Mouse (Mus musculus) liver, embryonic 15.5 days (tissue): ENCODE data around the gene Slc44a4. TPM values are rescaled to one million over a fixed set of nuclear protein-coding genes. Genes with fewer than 3 reads are reported as not detected.

Experiments
- ATAC-seq: fragments of 200-750 bp; cut with Nextera tagmentation; 2 replicates; pipeline ENCODE4 v1.8.0; 2017; ENCODE audit warnings: moderate number of reproducible peaks, mild to moderate bottlenecking, moderate library complexity; ENCODE audit not compliant: insufficient read depth
- H3K27ac ChIP-seq: fragments of 300-500 bp; sonication (generic); replicated peaks from 2 replicates; pipeline ENCODE4 v1.5.1; 2015; ENCODE audit warnings: mild to moderate bottlenecking, inconsistent platforms
- H3K27me3 ChIP-seq: fragments of 300-500 bp; sonication (generic); 2 replicates; pipeline ENCODE4 v1.6.1; 2015; ENCODE audit warnings: mild to moderate bottlenecking, inconsistent platforms
- H3K36me3 ChIP-seq: fragments of 300-500 bp; sonication (generic); replicated peaks from 2 replicates; pipeline ENCODE4 v1.6.1; 2015; ENCODE audit warnings: moderate library complexity, mild to moderate bottlenecking, inconsistent platforms
- H3K4me1 ChIP-seq: fragments of 300-500 bp; sonication (generic); replicated peaks from 2 replicates; pipeline ENCODE4 v1.6.1; 2015; ENCODE audit warnings: inconsistent platforms
- H3K4me2 ChIP-seq: fragments of 300-500 bp; sonication (generic); 2 replicates; pipeline ENCODE4 v1.6.1; 2015; ENCODE audit warnings: moderate library complexity, mild to moderate bottlenecking, inconsistent platforms
- H3K4me3 ChIP-seq: fragments of 300-500 bp; sonication (generic); replicated peaks from 2 replicates; pipeline ENCODE4 v1.5.1; 2015; ENCODE audit warnings: mild to moderate bottlenecking, inconsistent platforms
- H3K9ac ChIP-seq: fragments of 300-500 bp; sonication (generic); 2 replicates; pipeline ENCODE4 v1.6.1; 2015; ENCODE audit warnings: moderate library complexity, mild to moderate bottlenecking, inconsistent platforms
- H3K9me3 ChIP-seq: fragments of 300-500 bp; sonication (generic); replicated peaks from 2 replicates; pipeline ENCODE4 v1.6.1; 2016; ENCODE audit warnings: inconsistent platforms
- WGBS: fragments of 180-500 bp; shearing (Covaris S2); methylation state at CpG from one replicate; pipeline ENCODE4 v1.1.7; 2015; ENCODE audit warnings: mixed read lengths; ENCODE audit not compliant: insufficient replicate concordance; 5-methylcytosine and 5-hydroxymethylcytosine counted together
- polyA plus RNA-seq: library from polyadenylated mRNA; unstranded; fragments of >200 nt; fragmentation: Nextera tagmentation; extraction: Ambion mirVana; gene quantifications from 2 replicates; pipeline ENCODE4 v1.2.1, GENCODE M21; 2015

The Slc44a4 gene
- polyA plus RNA-seq, 1 experiment from 2014 or later: 3.1 TPM

DNA sequence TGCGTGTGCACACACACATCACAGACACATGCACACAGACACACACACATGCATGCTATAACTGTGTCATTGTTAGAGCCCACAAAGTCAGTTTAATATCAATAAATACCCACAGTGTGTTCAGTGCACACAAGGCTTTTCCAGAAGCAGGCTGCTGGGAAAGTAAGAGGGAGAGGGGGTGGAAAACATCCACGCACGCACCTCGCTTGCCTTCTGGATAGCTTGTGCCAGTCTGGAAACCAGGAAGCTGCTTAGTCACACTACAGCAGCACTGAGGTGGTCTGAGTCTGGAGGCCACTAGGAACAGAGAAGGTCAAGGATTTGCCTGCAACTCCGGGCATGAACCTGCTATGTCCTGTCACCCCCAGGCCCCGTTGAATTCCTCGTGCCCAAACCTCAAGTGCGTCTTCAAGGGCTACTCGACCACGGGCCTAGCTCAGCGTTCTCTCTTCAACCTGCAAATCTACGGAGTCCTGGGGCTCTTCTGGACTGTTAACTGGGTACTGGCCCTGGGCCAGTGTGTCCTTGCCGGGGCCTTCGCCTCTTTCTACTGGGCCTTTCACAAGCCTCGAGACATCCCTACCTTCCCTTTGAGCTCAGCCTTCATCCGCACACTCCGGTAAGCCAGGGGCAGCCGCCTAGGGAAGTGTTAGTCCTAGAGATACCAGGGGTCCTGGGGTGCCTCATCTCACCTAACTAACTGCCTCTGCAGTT, 13.2 kb downstream of the Slc44a4 start:
- 70% methylated on average over 18 of the region's 18 CpGs for WGBS
- Histone ChIP-seq H3K4me2 (no peak overlapping the region), H3K4me1 (peaks cover 33% of the 10 kb centered on the region), H3K4me3 (no peak overlapping the region), H3K9me3 (no peaks in the 10 kb centered on the region), H3K27me3 (no peaks in the 10 kb centered on the region), H3K9ac (no peak overlapping the region), H3K27ac (no peak overlapping the region), H3K36me3 (no peaks in the 10 kb centered on the region)
- ATAC-seq: no peak

DNA sequence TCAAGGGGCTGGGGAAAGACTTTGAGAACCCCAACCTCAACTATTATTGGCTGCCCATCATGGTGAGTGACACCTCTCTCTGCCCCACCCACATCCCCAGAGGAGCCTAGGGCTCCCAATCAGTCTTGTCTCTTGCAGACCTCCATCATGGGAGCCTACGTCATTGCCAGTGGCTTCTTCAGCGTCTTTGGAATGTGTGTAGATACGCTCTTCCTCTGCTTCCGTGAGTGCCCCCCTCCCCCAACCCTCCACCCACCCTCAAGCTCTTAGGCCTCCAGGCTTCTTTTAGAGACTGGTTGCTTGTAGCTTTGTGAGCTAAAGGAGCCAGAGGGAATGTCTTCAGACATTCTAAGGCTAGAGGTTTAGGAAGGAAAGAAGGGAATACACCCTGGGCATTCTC, 14.6 kb downstream of the Slc44a4 start:
- 63% methylated on average over 4 of the region's 4 CpGs for WGBS
- H3K4me3 ChIP-seq: no peak overlapping the region
- no peaks in the 10 kb centered on the region for H3K27me3 ChIP-seq
- 0 out of 2 replicates have a peak, but pooled peaks cover 4% of the 10 kb centered on the region for H3K36me3 ChIP-seq
- no peaks in the 10 kb centered on the region for H3K9me3 ChIP-seq
- no peak overlapping the region for H3K4me2 ChIP-seq
- H3K27ac ChIP-seq: no peak overlapping the region
- H3K9ac ChIP-seq: no peak overlapping the region
- H3K4me1 ChIP-seq: peaks cover 31% of the 10 kb centered on the region
- ATAC-seq: no peak

DNA sequence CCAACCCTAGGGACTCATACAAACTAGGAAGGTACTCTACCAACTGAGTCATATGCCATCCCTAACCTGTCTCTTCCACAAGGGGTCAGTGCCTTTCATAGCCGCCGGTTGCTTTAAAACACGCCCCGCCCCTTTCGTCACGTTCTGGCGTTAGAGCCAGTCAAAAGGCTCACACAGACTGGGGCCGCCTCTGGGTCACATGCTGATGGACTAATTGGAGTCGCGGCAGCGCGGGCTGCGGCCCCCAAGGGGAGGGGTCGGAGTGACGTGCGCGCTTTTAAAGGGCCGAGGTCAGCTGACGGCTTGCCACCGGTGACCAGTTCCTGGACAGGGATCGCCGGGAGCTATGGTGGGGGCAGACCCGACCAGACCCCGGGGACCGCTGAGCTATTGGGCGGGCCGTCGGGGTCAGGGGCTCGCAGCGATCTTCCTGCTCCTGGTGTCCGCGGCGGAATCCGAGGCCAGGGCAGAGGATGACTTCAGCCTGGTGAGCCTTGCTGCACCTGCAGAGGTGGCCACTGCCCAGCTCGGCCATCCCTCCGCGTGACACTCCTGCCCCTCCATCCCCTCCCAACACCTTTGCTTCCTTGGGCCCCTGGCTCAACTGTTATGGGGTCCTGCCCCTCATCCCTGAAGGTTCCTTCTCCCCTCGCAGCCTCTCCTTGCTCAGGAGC, 16.9 kb downstream of the Slc44a4 start, which contains the start of gene Neu1:
TSS of gene Neu1 (plus strand) at position 193 of the 674 bp plus-strand sequence.
- Histone ChIP-seq H3K9ac (peak within 1 kb of the TSS; percentile 63), H3K4me2 (peak within 1 kb of the TSS; percentile 95), H3K9me3 (no peaks in the 10 kb centered on the region), H3K4me1 (peaks cover 37% of the 10 kb centered on the region), H3K27me3 (no peaks in the 10 kb centered on the region), H3K27ac (peak within 1 kb of the TSS; percentile 59), H3K4me3 (peak within 1 kb of the TSS; percentile 69), H3K36me3 (0 out of 2 replicates have a peak, but pooled peaks cover 4% of the 10 kb centered on the region)
- peak; percentile 92 for ATAC-seq
- under 1% methylated on average over 38 of the region's 38 CpGs for WGBS

DNA sequence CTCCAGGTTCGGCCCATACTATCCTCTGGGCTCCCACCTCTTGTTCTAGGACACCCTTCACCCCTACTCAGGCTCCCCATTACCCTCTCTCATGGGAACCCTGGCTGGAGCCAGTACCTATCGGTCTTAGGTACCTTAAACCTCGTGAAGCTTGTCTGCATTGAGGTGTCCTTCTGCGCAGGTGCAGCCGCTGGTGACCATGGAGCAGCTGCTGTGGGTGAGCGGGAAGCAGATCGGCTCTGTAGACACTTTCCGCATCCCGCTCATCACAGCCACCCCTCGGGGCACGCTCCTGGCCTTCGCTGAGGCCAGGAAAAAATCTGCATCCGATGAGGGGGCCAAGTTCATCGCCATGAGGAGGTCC, 17.5 kb downstream of the Slc44a4 start:
- Histone ChIP-seq H3K36me3 (0 out of 2 replicates have a peak, but pooled peaks cover 4% of the 10 kb centered on the region), H3K4me2 (peak overlapping the region; percentile 95), H3K27ac (peak overlapping the region; percentile 59), H3K9me3 (no peaks in the 10 kb centered on the region), H3K4me3 (peak overlapping the region; percentile 69), H3K27me3 (no peaks in the 10 kb centered on the region), H3K4me1 (peaks cover 37% of the 10 kb centered on the region), H3K9ac (peak overlapping the region; percentile 63)
- WGBS: 9% methylated on average over 14 of the region's 14 CpGs
- ATAC-seq: peak; percentile 15; the same call in 1 of the 2 replicates

DNA sequence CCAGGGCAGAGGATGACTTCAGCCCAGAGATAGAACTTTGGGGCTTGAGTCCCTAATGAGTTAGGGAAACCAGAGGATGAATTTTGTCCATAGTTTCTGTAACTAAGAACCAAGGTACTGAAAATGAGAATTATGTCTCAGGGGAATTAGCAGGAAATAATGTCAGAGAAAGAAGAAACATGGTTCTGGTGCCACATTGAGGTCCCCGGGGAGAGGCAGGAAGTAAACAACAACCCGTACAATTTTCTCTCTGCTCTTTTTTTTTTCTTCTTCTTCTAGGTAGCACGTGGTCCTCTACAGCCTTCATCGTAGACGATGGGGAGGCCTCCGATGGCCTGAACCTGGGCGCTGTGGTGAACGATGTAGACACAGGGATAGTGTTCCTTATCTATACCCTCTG, 18.0 kb downstream of the Slc44a4 start:
- 63% methylated on average over 8 of the region's 8 CpGs for WGBS
- 0 out of 2 replicates have a peak, but pooled peaks cover 4% of the 10 kb centered on the region for H3K36me3 ChIP-seq
- peak overlapping the region; percentile 69 for H3K4me3 ChIP-seq
- H3K27ac ChIP-seq: no peak overlapping the region
- peak overlapping the region; percentile 95 for H3K4me2 ChIP-seq
- peak overlapping the region; percentile 63; the same call in 1 of the 2 replicates for H3K9ac ChIP-seq
- no peaks in the 10 kb centered on the region for H3K9me3 ChIP-seq
- no peak for ATAC-seq
- peaks cover 37% of the 10 kb centered on the region for H3K4me1 ChIP-seq
- no peaks in the 10 kb centered on the region for H3K27me3 ChIP-seq

DNA sequence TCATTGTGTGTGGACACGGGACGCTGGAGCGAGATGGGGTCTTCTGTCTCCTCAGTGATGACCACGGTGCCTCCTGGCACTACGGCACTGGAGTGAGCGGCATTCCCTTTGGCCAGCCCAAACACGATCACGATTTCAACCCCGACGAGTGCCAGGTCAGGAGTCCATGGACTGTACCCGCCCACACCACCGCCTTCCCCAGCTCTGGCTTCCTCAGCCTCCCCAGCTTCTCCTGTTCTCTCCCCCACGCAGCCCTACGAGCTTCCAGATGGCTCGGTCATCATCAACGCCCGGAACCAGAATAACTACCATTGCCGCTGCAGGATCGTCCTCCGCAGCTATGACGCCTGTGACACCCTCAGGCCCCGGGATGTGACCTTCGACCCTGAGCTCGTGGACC, 19.8 kb downstream of the Slc44a4 start:
- 0 out of 2 replicates have a peak, but pooled peaks cover 4% of the 10 kb centered on the region for H3K36me3 ChIP-seq
- H3K27me3 ChIP-seq: no peaks in the 10 kb centered on the region
- WGBS: 70% methylated on average over 24 of the region's 24 CpGs
- H3K4me2 ChIP-seq: peak overlapping the region; percentile 47
- peak overlapping the region; percentile 58; the same call in 1 of the 2 replicates for H3K27ac ChIP-seq
- H3K9ac ChIP-seq: 0 out of 2 replicates have a peak overlapping the region, but pooled peaks have one; percentile 18
- H3K4me1 ChIP-seq: peaks cover 42% of the 10 kb centered on the region
- H3K9me3 ChIP-seq: no peaks in the 10 kb centered on the region
- H3K4me3 ChIP-seq: peak overlapping the region; percentile 11; the same call in 1 of the 2 replicates
- no peak for ATAC-seq

DNA sequence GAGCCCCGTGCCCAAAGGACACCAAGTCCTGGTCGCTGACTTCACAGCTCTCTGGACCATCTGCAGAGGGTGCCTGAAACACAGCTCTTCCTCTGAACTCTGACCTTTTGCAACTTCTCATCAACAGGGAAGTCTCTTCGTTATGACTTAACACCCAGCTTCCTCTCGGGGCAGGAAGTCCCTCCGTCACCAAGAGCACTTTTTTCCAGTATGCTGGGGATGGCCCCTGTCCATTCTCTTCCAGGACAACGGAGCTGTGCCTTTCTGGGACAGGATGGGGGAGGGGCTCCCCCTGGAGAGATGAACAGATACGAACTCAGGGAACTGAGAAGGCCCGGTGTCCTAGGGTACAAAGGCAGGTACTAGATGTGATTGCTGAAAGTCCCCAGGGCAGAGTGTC, 20.6 kb downstream of the Slc44a4 start:
- Histone ChIP-seq H3K27ac (0 out of 2 replicates have a peak overlapping the region, but pooled peaks have one; percentile 58), H3K4me1 (peaks cover 42% of the 10 kb centered on the region), H3K4me3 (no peak overlapping the region)

DNA sequence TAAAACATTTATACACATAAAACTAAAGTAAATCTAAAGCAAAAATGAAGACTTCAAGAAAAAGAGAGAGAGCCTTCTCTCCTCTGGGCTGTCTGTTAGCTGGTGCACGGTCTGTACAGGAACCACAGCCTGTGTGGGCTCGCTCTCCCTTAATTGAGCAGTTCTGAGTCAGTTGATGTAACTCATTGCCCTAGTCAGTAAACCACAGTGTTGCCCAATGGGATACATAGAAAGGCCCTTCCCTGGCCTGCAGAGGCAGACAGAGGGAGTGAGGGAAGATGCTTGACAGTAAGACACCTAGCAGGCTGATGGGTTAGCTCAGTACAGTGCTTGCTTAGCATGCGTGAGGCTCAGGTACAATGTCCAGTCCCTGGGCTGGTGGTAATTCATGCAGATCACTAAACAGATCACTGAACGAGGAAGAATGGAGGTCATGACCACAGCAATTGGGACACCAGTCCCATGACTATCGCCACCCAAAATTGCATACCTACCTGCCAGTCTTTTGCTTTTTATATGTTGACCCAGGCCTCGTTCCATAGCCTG, 23.8 kb downstream of the Slc44a4 start:
- ATAC-seq: no peak
- peaks cover 29% of the 10 kb centered on the region for H3K4me1 ChIP-seq
- no peak overlapping the region for H3K27ac ChIP-seq
- no peaks in the 10 kb centered on the region for H3K27me3 ChIP-seq
- 0 out of 2 replicates have a peak, but pooled peaks cover under 1% of the 10 kb centered on the region for H3K36me3 ChIP-seq
- no peak overlapping the region for H3K4me2 ChIP-seq
- H3K4me3 ChIP-seq: no peak overlapping the region
- H3K9ac ChIP-seq: no peak overlapping the region
- whole genome bisulfite sequencing: 61% methylated on average over 6 of the region's 6 CpGs
- H3K9me3 ChIP-seq: no peaks in the 10 kb centered on the region

More for the DNA sequence above, 20.6 kb downstream of the Slc44a4 start:
- H3K36me3 ChIP-seq: 0 out of 2 replicates have a peak, but pooled peaks cover 4% of the 10 kb centered on the region
- H3K27me3 ChIP-seq: no peaks in the 10 kb centered on the region
- 39% methylated on average over 8 of the region's 8 CpGs for WGBS
- H3K9ac ChIP-seq: no peak overlapping the region
- peak overlapping the region; percentile 47 for H3K4me2 ChIP-seq
- no peaks in the 10 kb centered on the region for H3K9me3 ChIP-seq
- ATAC-seq: no peak

DNA sequence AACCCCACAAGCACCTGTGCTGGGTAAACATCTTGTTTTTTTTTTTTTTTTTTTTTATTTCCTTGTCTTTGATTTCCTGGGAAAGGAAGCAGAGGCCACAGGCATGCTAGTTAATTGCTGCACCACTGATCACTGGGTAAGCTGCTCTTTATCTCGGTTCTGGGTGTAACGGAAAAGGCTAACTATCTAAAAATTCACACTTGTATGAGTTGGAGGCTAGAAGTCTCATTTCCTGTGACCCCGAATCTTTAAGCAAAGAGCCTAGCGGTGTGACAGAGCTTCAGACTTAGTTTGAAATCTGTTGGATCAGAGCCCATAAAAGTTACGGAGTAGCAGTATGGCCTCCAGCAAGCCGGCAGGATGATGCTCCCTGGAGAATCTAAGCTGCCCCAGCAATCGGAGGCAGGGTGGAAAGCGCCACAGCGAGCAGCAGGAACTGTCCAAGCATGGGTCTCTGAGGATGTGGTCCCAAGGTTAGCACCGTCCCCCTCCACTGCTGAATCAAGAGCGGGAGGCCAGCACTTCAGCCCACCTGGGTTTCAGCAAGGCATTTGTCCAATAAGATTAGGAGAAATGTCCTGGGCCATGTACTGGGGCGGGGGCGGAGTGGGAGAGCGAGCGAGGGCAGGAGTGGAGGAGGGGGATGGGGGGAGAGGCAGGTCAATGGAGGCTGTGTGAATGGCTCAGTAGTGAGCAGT, 27.2 kb downstream of the Slc44a4 start:
- WGBS: 14% methylated on average over 15 of the region's 15 CpGs
- Histone ChIP-seq H3K4me1 (peaks cover 17% of the 10 kb centered on the region), H3K27ac (peak overlapping the region; percentile 48; the same call in 1 of the 2 replicates), H3K36me3 (no peaks in the 10 kb centered on the region), H3K9me3 (no peaks in the 10 kb centered on the region), H3K4me2 (peak overlapping the region; percentile 67), H3K27me3 (no peaks in the 10 kb centered on the region), H3K4me3 (peak overlapping the region; percentile 42), H3K9ac (peak overlapping the region; percentile 36; the same call in 1 of the 2 replicates)
- ATAC-seq: 0 out of 2 replicates have a peak, but pooled peaks have one; percentile 37

DNA sequence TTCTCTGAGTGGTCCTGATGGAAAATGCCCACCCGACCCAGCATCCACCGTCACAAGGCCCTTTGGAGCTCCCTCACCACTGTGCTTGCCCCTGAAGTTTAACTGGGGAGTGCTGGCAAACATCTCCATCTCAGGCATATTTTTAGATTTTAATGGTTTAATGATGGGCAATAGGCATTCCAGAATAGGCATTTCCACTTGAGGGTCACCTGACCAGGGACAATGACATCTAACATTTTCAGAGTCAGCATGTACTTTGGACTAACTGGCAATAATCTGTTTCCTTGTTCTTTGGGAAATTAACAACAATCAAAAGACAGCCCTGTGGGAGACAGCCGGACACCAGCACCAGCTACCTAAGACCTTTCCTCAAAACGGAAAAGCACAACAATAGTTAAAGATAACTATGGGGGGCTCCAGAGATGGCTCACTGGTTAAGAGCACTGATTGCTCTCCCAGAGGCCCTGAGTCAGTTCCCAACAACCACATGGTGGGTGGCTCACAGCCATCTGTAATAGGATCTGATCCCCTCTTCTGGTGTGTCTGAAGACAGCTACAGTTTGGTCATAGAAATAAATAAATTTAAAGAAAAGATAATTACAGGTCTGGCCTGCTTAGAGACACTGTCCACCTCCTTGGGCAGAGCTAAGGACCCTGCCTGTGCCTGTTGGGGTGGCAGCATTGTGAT, 29.0 kb downstream of the Slc44a4 start:
- H3K4me2 ChIP-seq: no peak overlapping the region

More for the DNA sequence above, 29.0 kb downstream of the Slc44a4 start:
- Histone ChIP-seq H3K4me3 (no peak overlapping the region), H3K9me3 (no peaks in the 10 kb centered on the region), H3K4me1 (peaks cover 14% of the 10 kb centered on the region), H3K36me3 (no peaks in the 10 kb centered on the region), H3K9ac (no peak overlapping the region), H3K27me3 (no peaks in the 10 kb centered on the region), H3K27ac (no peak overlapping the region)
- 77% methylated on average over 4 of the region's 4 CpGs for WGBS
- no peak for ATAC-seq
